Mouse (Mus musculus): Measurements from ENCODE around the gene She.

She gene

DNA sequence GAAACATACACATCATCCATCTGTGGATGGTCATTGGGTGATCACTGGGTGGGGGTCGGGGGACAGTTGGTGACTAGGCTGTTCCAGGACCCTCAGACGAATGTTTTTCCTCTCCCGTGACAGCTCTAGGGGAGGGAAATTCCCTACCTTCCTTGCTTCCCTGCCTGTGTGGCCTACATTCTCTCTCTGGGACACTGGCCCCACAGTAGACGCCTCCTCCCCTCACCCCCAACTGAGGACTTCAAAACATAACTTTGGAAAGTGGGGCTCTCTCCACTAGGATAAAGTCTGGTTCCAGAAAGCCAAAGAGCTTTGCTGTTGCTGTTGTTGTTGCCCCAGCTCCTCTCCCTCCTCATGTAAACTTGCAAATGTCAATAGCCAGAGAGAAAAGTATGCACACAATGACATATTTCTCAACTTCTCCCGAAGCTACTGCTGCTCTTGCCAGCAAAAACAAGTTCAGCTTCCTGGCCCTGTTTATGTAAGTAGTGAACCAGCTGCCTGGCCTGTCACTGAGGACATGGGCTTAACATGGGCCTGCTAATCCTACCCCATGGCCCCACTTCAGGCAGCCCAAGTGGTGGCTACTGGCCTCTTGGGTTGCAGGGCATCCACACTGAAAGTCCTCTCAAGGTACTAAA, 67.8 kb downstream of the She start:
- in situ Hi-C loops (cut with MboI; ENCODE audit: low pct_unique_long_range_greater_than_20kb in 1 of 2, low sequenced_read_pairs in 2 of 2, unreplicated experiment in 1 of 2), result no loop called here

DNA sequence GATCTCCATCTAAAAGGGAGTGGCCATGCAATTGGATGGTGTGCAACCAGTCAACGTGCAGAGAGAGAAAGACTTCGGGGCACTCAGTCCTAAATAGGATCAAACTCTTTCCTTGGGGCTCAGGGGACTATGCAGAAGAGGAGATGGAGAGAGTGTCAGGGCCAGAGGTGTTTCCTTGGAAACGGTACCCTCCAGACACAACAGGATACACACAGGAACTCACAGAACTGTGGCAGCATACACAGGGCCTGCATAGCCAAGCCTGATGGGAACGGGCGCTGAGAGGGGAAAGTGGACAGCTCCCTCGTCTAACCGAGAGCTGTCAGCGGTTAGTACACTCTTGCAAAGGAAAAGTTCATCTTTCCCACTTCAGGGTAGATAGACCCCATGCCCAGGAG, 68.3 kb downstream of the She start:
- in situ Hi-C loops (cut with MboI; ENCODE audit: low pct_unique_long_range_greater_than_20kb in 1 of 2, low sequenced_read_pairs in 2 of 2, unreplicated experiment in 1 of 2), result no loop called here

DNA sequence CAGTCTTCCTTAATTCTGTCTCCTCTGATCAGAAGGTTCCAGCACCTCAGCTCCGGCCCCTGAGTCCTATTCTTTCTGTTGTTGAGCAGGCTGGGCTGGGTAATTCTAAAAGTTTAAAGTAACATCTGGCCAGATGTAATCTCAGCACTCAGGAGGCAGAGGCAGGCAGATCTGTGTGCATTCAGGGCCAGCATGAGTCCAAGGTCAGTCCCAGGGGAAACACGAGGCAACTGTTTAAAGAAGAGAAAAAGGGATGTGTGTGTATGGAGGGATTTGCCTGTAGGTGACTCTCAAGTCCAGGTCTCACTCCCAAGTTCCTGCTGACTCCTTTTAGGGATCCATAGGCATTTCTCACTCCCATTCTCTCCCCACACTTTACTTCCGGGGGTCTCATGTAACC, 76.7 kb downstream of the She start:
- in situ Hi-C loops (cut with MboI; ENCODE audit: low pct_unique_long_range_greater_than_20kb in 1 of 2, low sequenced_read_pairs in 2 of 2, unreplicated experiment in 1 of 2), result no loop called here
